Mouse (Mus musculus): ENCODE measurements around the gene Lmcd1.

GRCm38 (mm10) chr6:112267661-112268357, 5.7 kb upstream of the Lmcd1 start:
- TF ChIP-seq POLR2A (IDR thresholded peaks at IDR 0.05; ENCODE audit: borderline replicate concordance, insufficient read depth, low read length) (no peak), CTCF (IDR thresholded peaks at IDR 0.05; ENCODE audit: borderline replicate concordance, insufficient read depth, low read depth, low read length) (no peak)

Measured in cerebellum, adult 2 months (tissue).